In the genomic region with DNA sequence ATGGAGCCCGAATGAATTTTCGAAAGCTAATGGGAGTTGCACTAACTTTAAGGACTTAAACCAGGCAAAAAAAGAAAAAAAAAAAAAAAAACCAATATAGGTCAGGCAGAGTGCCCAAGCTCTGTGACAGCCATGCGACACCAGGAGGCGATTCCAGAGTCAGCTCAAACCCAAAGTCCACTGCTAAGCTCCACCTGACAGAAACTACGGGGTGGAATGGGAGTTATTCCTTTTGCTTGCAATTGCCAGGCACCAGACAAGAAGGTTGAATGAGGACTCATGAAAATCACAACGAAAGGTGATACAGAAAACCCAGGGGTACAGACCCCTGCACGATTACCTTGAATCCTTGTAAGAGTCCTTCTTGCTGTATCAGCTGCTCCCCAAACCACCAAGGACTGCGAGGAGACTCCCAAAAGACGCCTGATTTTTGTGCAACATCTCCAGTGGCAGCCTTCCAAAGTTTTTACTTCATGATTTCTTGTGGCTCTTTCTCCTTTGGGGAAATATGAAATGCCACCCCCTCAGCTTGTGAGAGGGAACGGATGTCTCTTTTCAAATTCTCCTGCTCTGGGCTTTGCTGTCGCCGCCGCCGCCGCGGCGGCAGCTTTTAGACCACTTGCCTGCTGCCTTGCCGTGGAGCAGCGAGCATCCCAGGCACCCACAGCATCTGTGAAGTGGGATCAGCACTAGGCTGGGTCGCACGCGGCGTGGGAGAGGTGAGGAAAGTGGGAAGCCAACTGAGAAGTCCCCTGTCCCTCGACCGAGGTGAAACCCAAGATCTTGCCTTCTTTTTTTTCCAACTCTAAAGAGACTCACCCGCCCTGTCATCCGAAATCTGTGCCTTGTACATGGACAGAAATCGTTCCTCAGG, we compare ENCODE assay signal across 9 mouse cellular contexts. TPM values are rescaled to one million over a fixed set of nuclear protein-coding genes. Genes with fewer than 3 reads are reported as not detected.
DNase-seq lines count a peak whose midpoint lies in the region; ATAC-seq and TF ChIP-seq lines count a peak whose summit lies in the region.
"Had no signal": no experiment of that assay in that cellular context is flagged by ENCODE, and none has a peak within 500 bp of the region (broad histone marks: within the 10 kb centered on the region; RNA-seq: fewer than 3 reads in every experiment).

No protein-coding gene starts in this region.

- no peak overlapping the region for H3K27ac ChIP-seq in heart, adult 2 months
- no peak overlapping the region for H3K27ac ChIP-seq in embryonic facial prominence, embryonic 15.5 days (replicated peaks)
- peak overlapping the region; percentile 81 for H3K27ac ChIP-seq in hindbrain, embryonic 15.5 days (replicated peaks)
- peak overlapping the region; percentile 80 for H3K27ac ChIP-seq in midbrain, embryonic 14.5 days (replicated peaks; ENCODE audit: low read depth, low read length)

- H3K4me2 ChIP-seq in embryonic facial prominence, embryonic 15.5 days (replicated peaks): peak overlapping the region; percentile 85
- peak overlapping the region; percentile 69 for H3K4me2 ChIP-seq in hindbrain, embryonic 15.5 days
- peak overlapping the region; percentile 82 for H3K4me2 ChIP-seq in midbrain, embryonic 14.5 days (ENCODE audit: low read length)

- no peaks in the 10 kb centered on the region for H3K79me2 ChIP-seq in heart, adult 2 months (replicated peaks; ENCODE audit: control insufficient read depth, insufficient read depth, low read length)

- no peak for TF ChIP-seq POLR2A in heart, adult 2 months (IDR thresholded peaks at IDR 0.05; ENCODE audit: insufficient read depth, low read depth, low read length)

- TF ChIP-seq CTCF in heart, adult 2 months (IDR thresholded peaks at IDR 0.05): no peak

- H3K4me3 ChIP-seq in heart, adult 2 months: peak overlapping the region; percentile 32
- H3K4me3 ChIP-seq in embryonic facial prominence, embryonic 15.5 days (replicated peaks): peak overlapping the region; percentile 57
- peak overlapping the region; percentile 54 for H3K4me3 ChIP-seq in hindbrain, embryonic 15.5 days
- peak overlapping the region; percentile 76 for H3K4me3 ChIP-seq in midbrain, embryonic 14.5 days (replicated peaks; ENCODE audit: low read depth, low read length)
- H3K4me3 ChIP-seq: erythroblast, embryonic 14.5 days had no signal

- no peak overlapping the region for H3K9ac ChIP-seq in heart, adult 2 months (ENCODE audit: low read depth, low read length)
- no peak overlapping the region for H3K9ac ChIP-seq in embryonic facial prominence, embryonic 15.5 days
- peak overlapping the region; percentile 62 for H3K9ac ChIP-seq in hindbrain, embryonic 15.5 days
- peak overlapping the region; percentile 70 for H3K9ac ChIP-seq in midbrain, embryonic 14.5 days (replicated peaks; ENCODE audit: low read length)

- DNase-seq in heart, adult 2 months: peak in 1 of 2 experiments; percentile 18
- DNase-seq in heart, adult 9 months (ENCODE audit: low spot score in 2 of 2): no peak
- peak; percentile 55 to 67 for DNase-seq in left cerebral cortex, postnatal 14 days (ENCODE audit: low spot score in 2 of 2)
- peak; percentile 69 for DNase-seq in midbrain, embryonic 14.5 days
- DNase-seq in testis, postnatal 14 days (ENCODE audit: low spot score): peak; percentile 4
- DNase-seq in gastrocnemius, postnatal 10 days: no peak

- no peaks in the 10 kb centered on the region for H3K36me3 ChIP-seq in heart, adult 2 months (ENCODE audit: control insufficient read depth, insufficient read depth, low read length)
- H3K36me3 ChIP-seq in embryonic facial prominence, embryonic 15.5 days: no peaks in the 10 kb centered on the region
- no peaks in the 10 kb centered on the region for H3K36me3 ChIP-seq in hindbrain, embryonic 15.5 days
- no peaks in the 10 kb centered on the region for H3K36me3 ChIP-seq in midbrain, embryonic 14.5 days (ENCODE audit: control insufficient read depth, insufficient read depth, low read length)

- TF ChIP-seq EP300 in heart, adult 2 months (IDR thresholded peaks at IDR 0.05; ENCODE audit: insufficient read depth, low read depth, low read length): no peak

- no peaks in the 10 kb centered on the region for H3K4me1 ChIP-seq in heart, adult 2 months (ENCODE audit: control insufficient read depth, insufficient read depth, low read length)
- peaks cover 18% of the 10 kb centered on the region for H3K4me1 ChIP-seq in embryonic facial prominence, embryonic 15.5 days
- peaks cover 47% of the 10 kb centered on the region for H3K4me1 ChIP-seq in hindbrain, embryonic 15.5 days (replicated peaks)
- H3K4me1 ChIP-seq in midbrain, embryonic 14.5 days (ENCODE audit: control insufficient read depth, insufficient read depth, low read length): peaks cover 17% of the 10 kb centered on the region

- no peaks in the 10 kb centered on the region for H3K9me3 ChIP-seq in embryonic facial prominence, embryonic 15.5 days (replicated peaks)
- no peaks in the 10 kb centered on the region for H3K9me3 ChIP-seq in hindbrain, embryonic 15.5 days
- no peaks in the 10 kb centered on the region for H3K9me3 ChIP-seq in midbrain, embryonic 14.5 days (ENCODE audit: control insufficient read depth, low read length)

- 12% methylated on average over 28 of the region's 28 CpGs for WGBS in heart, adult 2 months
- WGBS in embryonic facial prominence, embryonic 15.5 days: 9% methylated on average over 28 of the region's 28 CpGs
- 7% methylated on average over 28 of the region's 28 CpGs for WGBS in hindbrain, embryonic 15.5 days
- 6% methylated on average over 28 of the region's 28 CpGs for WGBS in midbrain, embryonic 14.5 days

- no peak for ATAC-seq in embryonic facial prominence, embryonic 15.5 days (ENCODE audit: insufficient number of reproducible peaks, low FRiP score, low TSS enrichment, low read depth)
- peak; percentile 9; the same call in 1 of the 2 replicates for ATAC-seq in hindbrain, embryonic 15.5 days (ENCODE audit: low FRiP score, low read depth)
- ATAC-seq in midbrain, embryonic 14.5 days (ENCODE audit: low FRiP score, low TSS enrichment): peak; percentile 53

- H3K27me3 ChIP-seq in heart, adult 2 months (ENCODE audit: control insufficient read depth, insufficient read depth, low read length): no peaks in the 10 kb centered on the region
- peaks cover 51% of the 10 kb centered on the region for H3K27me3 ChIP-seq in embryonic facial prominence, embryonic 15.5 days
- H3K27me3 ChIP-seq in hindbrain, embryonic 15.5 days: no peaks in the 10 kb centered on the region
- no peaks in the 10 kb centered on the region for H3K27me3 ChIP-seq in midbrain, embryonic 14.5 days (ENCODE audit: control insufficient read depth, insufficient read depth, low read length)

- intact Hi-C loops in heart, adult 2 months (cut with DNase I): no loop called here
- intact Hi-C loops in left cerebral cortex, postnatal 14 days (cut with DNase I): loop anchor here (5.0 to 10.0 kb wide), 4 partner anchors 52 to 611 kb away; no protein-coding TSS in a partner anchor

RNA-seq across cellular contexts. Expression of a gene that starts 0.7 kb away (rescaled TPM):
- under 1 TPM; 0.21 to 0.25 TPM for total RNA-seq in heart, adult 2 months (2021)
- 0.12 and 0.20 TPM in 2 replicates for polyA plus RNA-seq in heart, adult 2 months (2012; rRNA removed)
- polyA plus RNA-seq in embryonic facial prominence, embryonic 15.5 days (2015; fragmentation: Nextera tagmentation; extraction: Ambion mirVana): 1.5 and 1.9 TPM in 2 replicates
- polyA plus RNA-seq in hindbrain, embryonic 15.5 days (2015; fragmentation: Nextera tagmentation; extraction: Ambion mirVana): 26.6 and 29.5 TPM in 2 replicates
- 100 to 1,000 TPM; 123 to 144 TPM for total RNA-seq in left cerebral cortex, postnatal 14 days (2021)
- 27.1 and 27.6 TPM in 2 replicates for polyA plus RNA-seq in midbrain, embryonic 14.5 days (2014; fragmentation: Nextera tagmentation; extraction: Ambion mirVana)
- under 1 TPM; 0.31 to 0.38 TPM for total RNA-seq in gastrocnemius, postnatal 10 days (2021)
- polyA plus RNA-seq: erythroblast, embryonic 14.5 days had no signal

RNA-seq across cellular contexts. Expression of a gene that starts 6.7 kb away (rescaled TPM):
- 1 to 10 TPM in 1 of 2 experiments, under 1 TPM in 1; 0.91 to 1.0 TPM for total RNA-seq in heart, adult 2 months (2021)
- 0.64 and 0.76 TPM in 2 replicates for polyA plus RNA-seq in heart, adult 2 months (2012; rRNA removed)
- 0.88 and 1.7 TPM in 2 replicates for polyA plus RNA-seq in embryonic facial prominence, embryonic 15.5 days (2015; fragmentation: Nextera tagmentation; extraction: Ambion mirVana)
- 38.1 and 40.8 TPM in 2 replicates for polyA plus RNA-seq in hindbrain, embryonic 15.5 days (2015; fragmentation: Nextera tagmentation; extraction: Ambion mirVana)
- 100 to 1,000 TPM; 194 to 200 TPM for total RNA-seq in left cerebral cortex, postnatal 14 days (2021)
- polyA plus RNA-seq in midbrain, embryonic 14.5 days (2014; fragmentation: Nextera tagmentation; extraction: Ambion mirVana): 54.8 and 59.6 TPM in 2 replicates
- 1 to 10 TPM; 1.2 TPM for total RNA-seq in gastrocnemius, postnatal 10 days (2021)

Comparison
In these comparisons a context has a peak if more than half of its experiments do, and no peak if none do; other contexts are left out.
1. DNase-seq: peak in left cerebral cortex, postnatal 14 days (2 of 2), midbrain, embryonic 14.5 days (single experiment) and testis, postnatal 14 days (single experiment); none in heart, adult 9 months (0 of 2) and gastrocnemius, postnatal 10 days (single experiment).
2. H3K27ac ChIP-seq: peak in hindbrain, embryonic 15.5 days (single experiment) and midbrain, embryonic 14.5 days (single experiment); none in heart, adult 2 months (single experiment) and embryonic facial prominence, embryonic 15.5 days (single experiment).
3. H3K9ac ChIP-seq: peak in hindbrain, embryonic 15.5 days (single experiment) and midbrain, embryonic 14.5 days (single experiment); none in heart, adult 2 months (single experiment) and embryonic facial prominence, embryonic 15.5 days (single experiment).
4. RNA of a gene that starts 6.7 kb away (polyA plus RNA-seq): 54.8 to 59.6 TPM in midbrain, embryonic 14.5 days and 38.1 to 40.8 TPM in hindbrain, embryonic 15.5 days; 0.88 to 1.7 TPM in embryonic facial prominence, embryonic 15.5 days and 0.64 to 0.76 TPM in heart, adult 2 months; every median in the first group is over 10 times any median in the second.
5. Peak in every context shown above with its lines, with median percentiles within 50 percentile points of each other: H3K4me3 ChIP-seq and H3K4me2 ChIP-seq.